Mouse (Mus musculus) CD4-positive, CD25-positive, alpha-beta regulatory T cell, adult 2 months (primary cell): ENCODE data around the gene Gper1.

Experiments used
- DNase-seq: peaks from one replicate; pipeline ENCODE4 v3.0.0-alpha.2; 2012; ENCODE audit warnings: low read depth, low spot score

Gene Gper1

DNA sequence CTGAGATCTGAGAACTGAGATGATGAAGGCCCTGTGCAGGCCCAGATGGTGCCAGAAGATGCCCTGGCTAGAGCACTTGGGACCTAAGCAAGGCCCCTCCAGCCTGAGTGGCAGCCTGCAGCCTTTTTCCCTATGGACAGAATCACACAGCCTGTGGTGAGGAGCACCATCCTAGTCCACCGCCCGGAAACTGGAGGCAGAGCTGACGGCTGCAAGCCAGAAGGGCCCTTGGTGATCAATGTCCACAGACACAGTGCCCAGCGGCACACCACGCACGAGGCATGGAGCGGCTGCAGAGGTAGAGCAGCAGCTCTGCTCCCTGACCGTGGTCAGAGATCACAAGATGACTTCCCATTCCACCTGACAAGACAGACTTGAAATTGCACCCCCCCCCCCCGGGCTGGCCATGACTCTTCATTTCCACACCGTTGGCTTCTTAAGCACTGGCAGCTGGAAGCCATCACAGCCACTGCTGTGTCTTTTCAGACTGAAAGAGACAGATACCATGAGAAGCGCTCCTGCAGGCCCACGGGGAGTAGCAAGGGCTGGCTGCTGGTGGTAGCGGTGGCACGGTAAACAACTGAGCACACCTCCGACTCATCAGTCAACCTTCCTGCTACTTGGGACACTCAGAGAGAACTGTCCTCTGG lies 11.2 kb upstream of the Gper1 start:
- no peak for DNase-seq

- DNase-seq: no peak
These were observed 9.4 kb upstream of the Gper1 start for GRCm38 (mm10) chr5:139413545-139413944.

GRCm38 (mm10) chr5:139415001-139415400 lies 8.0 kb upstream of the Gper1 start:
- no peak for DNase-seq

DNA sequence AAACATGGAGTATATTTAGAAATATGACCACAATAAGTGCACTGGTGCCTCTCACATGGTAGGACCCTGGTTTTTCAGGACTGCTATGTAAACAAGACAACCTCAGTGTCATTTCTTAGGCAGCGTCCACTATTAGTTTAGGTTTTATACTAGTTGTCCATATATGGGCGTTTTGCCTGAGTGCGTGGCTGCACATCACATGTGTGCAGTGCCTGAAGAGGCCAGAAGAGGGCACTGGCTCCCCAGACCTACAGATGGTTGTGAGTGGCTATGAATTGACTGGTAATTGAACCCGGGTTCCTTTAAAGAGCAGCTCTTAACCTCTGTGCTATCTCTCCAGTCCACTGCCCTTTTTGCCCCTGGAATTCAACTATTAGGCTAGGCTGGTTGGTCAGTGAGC lies 6.0 kb upstream of the Gper1 start:
- DNase-seq: no peak

DNA sequence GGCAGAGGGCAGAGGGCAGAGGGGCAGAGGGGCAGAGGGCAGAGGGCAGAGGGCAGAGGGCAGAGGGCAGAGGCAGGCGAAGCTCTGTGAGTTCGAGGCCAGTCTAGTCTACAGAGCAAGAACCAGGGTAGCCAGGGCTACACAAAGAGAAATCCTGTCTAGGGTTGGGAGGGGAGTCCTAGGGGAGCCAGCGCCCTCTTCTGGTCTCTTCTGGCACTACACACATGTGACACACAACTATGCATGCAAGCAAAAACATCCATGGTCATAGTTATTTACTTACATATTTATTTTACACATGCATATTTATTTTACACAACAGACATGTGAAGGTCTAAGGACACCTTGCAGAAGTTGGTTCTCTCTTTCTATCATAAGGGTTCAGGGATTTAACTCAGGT lies 5.5 kb upstream of the Gper1 start:
- no peak for DNase-seq

GRCm38 (mm10) chr5:139418110-139418509 lies 4.8 kb upstream of the Gper1 start:
- no peak for DNase-seq

GRCm38 (mm10) chr5:139418633-139419032 lies 4.3 kb upstream of the Gper1 start:
- no peak for DNase-seq

DNA sequence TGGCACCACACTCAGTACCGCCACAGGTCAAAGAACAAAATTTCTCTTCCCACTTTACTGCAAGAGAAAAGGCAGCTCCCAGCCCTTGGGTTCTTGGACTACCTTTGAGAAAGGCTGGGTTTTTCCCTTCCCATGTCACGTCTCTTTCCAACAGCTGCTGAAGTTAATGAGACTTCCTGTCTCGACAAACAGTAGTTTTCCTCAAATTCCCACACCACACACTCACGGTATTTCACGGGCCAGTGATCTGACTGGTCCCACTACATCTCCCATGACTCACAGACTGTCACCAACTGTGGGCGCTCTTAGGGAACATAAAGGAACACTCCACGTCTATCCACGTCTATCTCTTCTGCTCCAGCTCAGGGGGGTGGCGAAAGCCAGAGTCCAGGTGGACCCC lies 2.2 kb downstream of the Gper1 start:
- no peak for DNase-seq

DNA sequence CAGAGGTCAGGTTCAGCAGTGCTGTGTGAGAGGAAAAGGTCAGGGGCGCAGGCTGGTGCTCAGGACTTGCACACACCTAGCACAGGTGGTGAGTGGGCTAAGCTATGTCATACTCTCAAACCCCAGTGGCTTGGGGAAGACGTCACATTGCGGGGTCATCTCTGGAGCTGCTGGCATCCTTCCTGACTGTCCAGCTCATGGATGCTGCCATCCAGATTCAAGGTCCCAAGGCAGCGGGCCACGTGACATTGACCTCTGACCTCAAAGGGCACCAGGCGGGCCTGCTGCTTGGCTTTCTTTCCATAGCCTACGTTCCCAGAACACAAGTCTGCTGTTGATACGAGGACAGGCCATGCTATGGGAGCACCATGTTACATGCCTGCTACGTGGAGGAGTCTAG lies 4.0 kb downstream of the Gper1 start:
- no peak for DNase-seq

- DNase-seq: no peak
These were observed 5.0 kb downstream of the Gper1 start for GRCm38 (mm10) chr5:139427989-139428388.

DNA sequence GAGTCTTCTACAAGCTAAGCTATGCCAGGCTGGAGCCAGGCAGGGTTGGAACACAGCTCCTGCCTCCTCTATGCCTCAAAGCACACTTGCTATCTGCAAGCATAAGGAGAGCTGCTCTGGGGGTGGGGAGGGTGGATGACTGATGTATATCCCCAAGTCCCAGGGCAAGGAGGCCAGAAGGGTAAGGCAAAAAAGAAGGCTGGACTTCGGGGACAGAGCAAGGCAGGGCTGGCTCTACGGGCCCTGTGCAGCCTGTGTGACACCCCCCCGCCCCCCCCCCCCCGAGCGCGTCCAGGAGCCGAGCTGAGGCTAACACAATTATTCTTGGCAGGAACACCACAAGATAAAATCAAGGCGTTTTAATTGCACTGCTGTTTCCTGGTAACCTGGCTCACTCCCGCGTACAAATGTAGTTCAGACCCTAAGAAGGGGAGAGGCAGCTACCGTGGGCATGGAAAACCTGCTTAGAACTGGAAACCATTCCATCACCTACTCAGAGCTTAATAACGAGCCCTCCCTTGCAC lies 6.9 kb downstream of the Gper1 start:
- no peak for DNase-seq

DNA sequence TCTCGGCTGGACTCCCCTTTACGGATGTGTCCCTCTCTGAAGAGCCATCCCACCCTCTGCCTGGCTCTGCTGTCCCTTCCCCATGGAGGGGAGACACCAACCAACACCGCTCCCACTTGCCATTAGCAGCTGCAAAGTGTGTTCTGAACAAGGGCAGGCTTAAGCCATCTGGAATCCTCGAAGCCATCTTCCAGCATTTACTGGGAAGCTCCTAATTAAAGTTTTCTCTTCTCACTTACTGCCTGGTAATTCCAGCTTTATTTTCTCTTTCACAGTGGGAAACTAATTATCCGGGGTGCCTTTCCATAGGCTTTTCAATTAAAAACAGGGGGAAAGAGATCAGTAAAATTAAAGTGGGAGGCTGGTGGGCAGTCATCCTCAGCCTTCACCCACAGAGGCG lies 9.4 kb downstream of the Gper1 start:
- no peak for DNase-seq

DNA sequence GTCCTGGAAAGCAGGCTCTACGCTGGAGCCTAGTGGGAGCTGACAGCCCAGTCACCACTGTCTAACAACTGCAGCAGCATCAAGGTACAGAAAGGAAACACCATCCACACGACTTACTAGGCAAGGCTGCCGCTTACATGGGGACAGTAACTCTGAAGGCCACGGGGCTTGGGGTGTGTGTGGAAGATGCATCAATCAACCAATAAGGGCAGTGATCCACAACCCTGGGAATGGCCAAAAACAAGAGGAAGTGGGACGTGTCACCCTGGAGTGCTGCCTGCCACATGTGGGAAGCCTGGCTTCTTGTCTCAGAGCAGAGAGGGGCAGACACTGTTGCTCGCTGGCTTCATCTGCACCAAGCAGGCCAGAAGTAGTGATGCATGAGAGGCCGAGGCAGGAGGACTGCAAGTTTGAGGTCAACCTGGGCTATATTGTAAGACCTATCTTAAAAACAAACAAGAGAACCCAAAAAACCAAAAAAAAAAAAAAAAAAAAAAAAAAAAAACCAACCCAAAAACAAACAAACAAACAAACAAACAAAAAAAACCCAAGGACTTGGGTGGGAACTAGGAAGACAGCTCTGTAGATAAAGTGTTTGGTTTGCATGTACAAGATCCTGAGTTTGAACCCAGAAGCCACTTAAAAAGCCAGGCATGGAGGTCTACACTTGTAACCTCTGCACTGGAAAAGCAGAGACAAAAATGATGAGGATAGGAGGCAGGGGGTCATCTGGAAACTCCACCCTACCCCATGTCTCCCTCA lies 10.0 kb downstream of the Gper1 start:
- DNase-seq: no peak

DNA sequence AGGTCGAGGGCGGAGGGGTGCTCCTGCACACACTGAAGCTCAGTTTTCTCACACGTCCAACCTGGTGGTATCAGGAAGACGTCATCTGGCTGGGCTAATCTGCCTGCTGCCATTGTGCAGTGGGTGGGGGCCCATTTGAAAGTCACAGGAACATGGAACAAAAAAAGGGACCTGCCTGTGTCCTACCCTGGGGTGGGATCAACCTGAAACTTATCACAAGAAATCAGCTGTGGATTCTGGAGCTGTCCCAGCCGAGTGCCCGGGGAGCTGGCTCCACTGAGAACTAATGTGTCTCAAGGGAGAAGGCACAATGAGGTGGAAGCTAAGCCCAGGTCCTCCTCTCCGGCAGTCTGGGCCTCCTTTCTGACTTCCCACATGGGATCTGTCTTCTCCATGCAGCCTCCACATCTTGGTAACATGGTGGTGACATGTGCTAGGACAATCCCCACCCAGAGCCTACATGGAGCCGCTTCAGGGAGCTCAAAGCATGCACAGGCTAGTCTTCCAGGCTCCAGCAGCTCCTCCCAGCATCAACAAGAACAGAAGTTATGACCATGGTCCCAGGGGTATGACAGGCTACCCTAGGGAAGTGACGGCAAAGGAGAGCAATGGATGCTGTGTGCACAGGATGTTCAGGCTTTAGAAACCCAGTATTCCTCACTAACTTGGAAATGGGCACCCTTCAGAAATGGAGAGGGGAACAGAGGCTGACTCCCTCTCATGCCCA lies 11.1 kb downstream of the Gper1 start:
- DNase-seq: no peak

DNA sequence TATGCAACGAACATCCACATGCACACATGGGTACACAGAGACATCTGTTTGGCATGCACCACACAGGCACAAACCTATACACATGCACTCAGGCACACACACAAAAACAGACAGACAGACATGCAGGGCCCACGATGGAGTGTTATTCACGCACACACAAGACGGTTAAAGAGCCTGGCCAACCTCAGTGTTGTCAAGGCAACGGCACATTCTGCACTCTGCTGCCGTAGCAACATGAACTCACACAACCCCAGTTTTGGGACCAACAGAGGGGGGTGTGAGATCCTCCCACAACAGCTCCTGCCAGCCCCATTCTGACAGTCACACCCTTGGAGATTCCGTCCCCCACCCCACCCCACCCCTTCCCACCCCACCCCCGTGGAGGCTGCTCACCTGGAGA lies 12.0 kb downstream of the Gper1 start:
- DNase-seq: no peak

DNA sequence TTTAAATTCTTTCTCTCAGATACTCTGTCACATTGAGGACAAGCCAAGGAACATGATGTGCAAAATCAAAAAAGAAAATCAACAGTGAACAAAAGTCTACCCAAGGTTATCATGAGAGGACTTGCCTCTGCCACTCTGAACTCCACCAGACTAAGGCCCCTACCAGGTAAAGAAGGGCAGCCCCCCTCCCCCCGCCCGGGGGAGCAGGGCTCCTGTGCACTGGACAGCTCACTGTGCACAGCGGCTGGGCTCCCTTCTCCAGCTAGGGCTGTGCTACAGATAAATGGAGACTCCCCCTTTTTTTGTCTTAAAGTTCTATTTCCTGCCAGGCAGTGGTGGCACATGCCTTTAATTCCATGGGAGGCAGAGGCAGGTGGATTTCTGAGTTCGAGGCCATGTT lies 14.8 kb downstream of the Gper1 start:
- no peak for DNase-seq

GRCm38 (mm10) chr5:139438440-139438839 lies 15.5 kb downstream of the Gper1 start:
- no peak for DNase-seq

- DNase-seq: no peak
These were observed 17.5 kb downstream of the Gper1 start for GRCm38 (mm10) chr5:139440451-139440850.

DNA sequence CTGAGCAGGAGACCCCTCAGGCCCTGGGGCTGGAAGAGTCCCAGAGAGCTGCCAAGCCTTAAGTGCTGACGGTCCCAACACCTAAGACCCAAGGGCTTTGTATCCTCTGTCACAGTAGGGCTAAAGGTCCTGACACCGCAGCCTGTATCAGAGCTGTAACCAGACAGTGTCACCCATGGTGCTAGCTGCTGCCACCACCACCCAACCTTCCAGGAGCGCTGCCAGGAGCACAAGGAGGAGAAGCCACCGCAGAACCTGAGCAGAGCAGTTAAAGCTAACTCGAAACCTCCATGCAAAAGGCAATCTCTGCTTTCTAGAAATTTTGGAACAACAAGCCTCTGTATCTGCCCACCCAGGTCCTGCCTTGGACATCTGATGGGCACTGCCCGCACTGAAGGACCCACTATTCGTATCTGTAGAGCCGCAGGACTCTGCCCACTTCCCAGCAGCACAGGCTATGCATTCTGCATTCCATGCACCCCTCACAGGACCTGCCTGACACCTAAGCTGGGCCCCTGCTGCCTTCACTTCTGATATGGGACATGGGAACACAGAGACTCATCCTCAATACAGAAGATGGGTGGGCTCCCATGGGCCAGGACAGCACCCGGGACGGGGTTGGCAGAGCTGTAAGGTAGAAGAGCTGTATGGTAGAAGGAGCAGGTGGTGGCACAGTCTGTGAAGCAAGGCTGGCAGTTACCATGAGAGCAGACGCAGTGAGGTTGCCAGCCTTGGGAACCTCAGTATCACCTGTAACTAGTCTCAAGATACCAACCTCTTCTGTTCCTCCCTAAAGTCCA lies 18.2 kb downstream of the Gper1 start:
- DNase-seq: no peak

DNA sequence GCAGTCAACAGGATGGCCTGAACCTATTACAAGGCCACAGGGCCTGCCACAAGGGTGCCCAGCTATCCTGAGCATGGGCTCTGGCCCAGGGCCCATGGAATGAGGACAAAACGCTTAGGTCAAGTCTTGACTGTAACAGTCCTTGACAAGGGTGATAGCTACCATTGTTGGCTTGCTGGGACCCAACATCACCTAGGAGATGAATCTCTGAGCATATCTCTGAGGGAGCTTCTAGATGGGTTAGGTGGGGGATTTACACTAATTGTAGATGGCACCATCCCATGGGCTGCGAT lies 18.7 kb downstream of the Gper1 start:
- no peak for DNase-seq

GRCm38 (mm10) chr5:139442428-139442827 lies 19.5 kb downstream of the Gper1 start:
- no peak for DNase-seq

DNA sequence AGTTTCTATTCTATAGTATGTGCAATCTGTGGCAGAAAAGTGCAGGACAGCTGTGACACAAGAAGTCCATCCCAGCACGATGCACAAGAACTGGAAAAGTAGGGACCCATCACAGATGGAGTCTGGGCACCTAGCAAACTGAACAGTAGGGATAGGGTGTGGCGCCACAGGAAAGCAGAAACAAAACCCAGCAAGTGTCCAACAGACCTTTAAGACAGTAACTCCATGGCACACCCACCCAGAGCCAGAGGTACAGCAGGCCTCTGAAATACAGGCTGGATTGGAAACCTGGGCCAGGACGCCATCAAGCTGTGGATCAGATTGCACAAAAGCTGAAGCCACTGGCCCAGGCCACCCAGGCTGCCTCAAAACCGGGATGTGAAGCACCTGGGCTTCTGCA lies 20.0 kb downstream of the Gper1 start:
- no peak for DNase-seq
